Mouse (Mus musculus): ENCODE data around the gene Pou2f2. TPM values are rescaled to one million over a fixed set of nuclear protein-coding genes. Genes with fewer than 3 reads are reported as not detected.

Pou2f2 gene
- polyA plus RNA-seq, 1 experiment from 2014 or later, result 46.7 TPM

- no peaks in the 10 kb centered on the region for H3K9me3 ChIP-seq (ENCODE audit: control insufficient read depth, low read length)
- H3K36me3 ChIP-seq (ENCODE audit: control insufficient read depth, insufficient read depth, low read length), result peaks cover 19% of the 10 kb centered on the region
- H3K27ac ChIP-seq (replicated peaks; ENCODE audit: low read depth, low read length), result peak overlapping the region; percentile 90
- peak overlapping the region; percentile 90 for H3K4me3 ChIP-seq (replicated peaks; ENCODE audit: low read depth, low read length)
- ATAC-seq (ENCODE audit: low FRiP score, low TSS enrichment), result no peak
- peak overlapping the region; percentile 52 for H3K4me2 ChIP-seq (ENCODE audit: low read length)
- H3K9ac ChIP-seq (replicated peaks; ENCODE audit: low read length), result peak overlapping the region; percentile 49
- no peak for DNase-seq
- H3K4me1 ChIP-seq (ENCODE audit: control insufficient read depth, insufficient read depth, low read length), result peaks cover 30% of the 10 kb centered on the region
- 23% methylated on average over 7 of the region's 7 CpGs for WGBS
- no peaks in the 10 kb centered on the region for H3K27me3 ChIP-seq (ENCODE audit: control insufficient read depth, insufficient read depth, low read length)
These were observed 103.2 kb downstream of the Pou2f2 start for GRCm38 (mm10) chr7:25076296-25076662.

GRCm38 (mm10) chr7:25073924-25074323 lies 105.6 kb downstream of the Pou2f2 start:
- H3K4me1 ChIP-seq (ENCODE audit: control insufficient read depth, insufficient read depth, low read length), result peaks cover 51% of the 10 kb centered on the region
- WGBS, result 82% methylated on average over 8 of the region's 8 CpGs
- no peaks in the 10 kb centered on the region for H3K27me3 ChIP-seq (ENCODE audit: control insufficient read depth, insufficient read depth, low read length)
- no peak overlapping the region for H3K4me2 ChIP-seq (ENCODE audit: low read length)
- H3K27ac ChIP-seq (replicated peaks; ENCODE audit: low read depth, low read length), result peak overlapping the region; percentile 96
- no peaks in the 10 kb centered on the region for H3K36me3 ChIP-seq (ENCODE audit: control insufficient read depth, insufficient read depth, low read length)
- no peak for DNase-seq
- ATAC-seq (ENCODE audit: low FRiP score, low TSS enrichment), result no peak
- no peak overlapping the region for H3K4me3 ChIP-seq (replicated peaks; ENCODE audit: low read depth, low read length)
- H3K9ac ChIP-seq (replicated peaks; ENCODE audit: low read length), result no peak overlapping the region
- no peaks in the 10 kb centered on the region for H3K9me3 ChIP-seq (ENCODE audit: control insufficient read depth, low read length)

- Histone ChIP-seq H3K4me2 (ENCODE audit: low read length) (peak overlapping the region; percentile 80), H3K27me3 (ENCODE audit: control insufficient read depth, insufficient read depth, low read length) (no peaks in the 10 kb centered on the region), H3K4me3 (replicated peaks; ENCODE audit: low read depth, low read length) (peak overlapping the region; percentile 55), H3K9ac (replicated peaks; ENCODE audit: low read length) (peak overlapping the region; percentile 98), H3K27ac (replicated peaks; ENCODE audit: low read depth, low read length) (peak overlapping the region; percentile 96), H3K9me3 (ENCODE audit: control insufficient read depth, low read length) (no peaks in the 10 kb centered on the region), H3K4me1 (ENCODE audit: control insufficient read depth, insufficient read depth, low read length) (peaks cover 49% of the 10 kb centered on the region), H3K36me3 (ENCODE audit: control insufficient read depth, insufficient read depth, low read length) (peaks cover 8% of the 10 kb centered on the region)
- peak; percentile 39 for ATAC-seq (ENCODE audit: low FRiP score, low TSS enrichment)
- 0% methylated on average over 30 of the region's 33 CpGs for WGBS
- DNase-seq, result peak; percentile 84
These were observed 106.7 kb downstream of the Pou2f2 start for GRCm38 (mm10) chr7:25072716-25073390.

GRCm38 (mm10) chr7:25071979-25072715 lies 107.4 kb downstream of the Pou2f2 start, which contains the start of the genes Grik5 and Zfp574:
Grik5 (minus strand) TSS chr7:25072346.
Zfp574 (plus strand) TSS chr7:25072567.
- peak within 1 kb of the TSS; percentile 55 for H3K4me3 ChIP-seq (replicated peaks; ENCODE audit: low read depth, low read length)
- ATAC-seq (ENCODE audit: low FRiP score, low TSS enrichment), result 0 out of 2 replicates have a peak, but pooled peaks have one; percentile 5
- H3K4me2 ChIP-seq (ENCODE audit: low read length), result peak within 1 kb of the TSS; percentile 80
- H3K9me3 ChIP-seq (ENCODE audit: control insufficient read depth, low read length), result no peaks in the 10 kb centered on the region
- peaks cover 48% of the 10 kb centered on the region for H3K4me1 ChIP-seq (ENCODE audit: control insufficient read depth, insufficient read depth, low read length)
- peak within 1 kb of the TSS; percentile 96 for H3K27ac ChIP-seq (replicated peaks; ENCODE audit: low read depth, low read length)
- DNase-seq, result peak; percentile 66
- WGBS, result 1% methylated on average over 25 of the region's 28 CpGs
- peaks cover 15% of the 10 kb centered on the region for H3K36me3 ChIP-seq (ENCODE audit: control insufficient read depth, insufficient read depth, low read length)
- peak within 1 kb of the TSS; percentile 98 for H3K9ac ChIP-seq (replicated peaks; ENCODE audit: low read length)
- no peaks in the 10 kb centered on the region for H3K27me3 ChIP-seq (ENCODE audit: control insufficient read depth, insufficient read depth, low read length)

- no peak for ATAC-seq (ENCODE audit: low FRiP score, low TSS enrichment)
- peak overlapping the region; percentile 5; the same call in 1 of the 2 replicates for H3K4me3 ChIP-seq (replicated peaks; ENCODE audit: low read depth, low read length)
- 6% methylated on average over 2 of the region's 2 CpGs for WGBS
- peaks cover 40% of the 10 kb centered on the region for H3K4me1 ChIP-seq (ENCODE audit: control insufficient read depth, insufficient read depth, low read length)
- H3K27ac ChIP-seq (replicated peaks; ENCODE audit: low read depth, low read length), result 0 out of 2 replicates have a peak overlapping the region, but pooled peaks have one; percentile 9
- DNase-seq, result peak; percentile 89
- no peak overlapping the region for H3K9ac ChIP-seq (replicated peaks; ENCODE audit: low read length)
- peak overlapping the region; percentile 80 for H3K4me2 ChIP-seq (ENCODE audit: low read length)
- H3K27me3 ChIP-seq (ENCODE audit: control insufficient read depth, insufficient read depth, low read length), result no peaks in the 10 kb centered on the region
- H3K36me3 ChIP-seq (ENCODE audit: control insufficient read depth, insufficient read depth, low read length), result peaks cover 48% of the 10 kb centered on the region
- H3K9me3 ChIP-seq (ENCODE audit: control insufficient read depth, low read length), result no peaks in the 10 kb centered on the region
These were observed 110.8 kb downstream of the Pou2f2 start for GRCm38 (mm10) chr7:25068724-25069123.

GRCm38 (mm10) chr7:25067909-25068656 lies 111.4 kb downstream of the Pou2f2 start:
- H3K9ac ChIP-seq (replicated peaks; ENCODE audit: low read length), result no peak overlapping the region; the same call in 1 of the 2 replicates
- 0 out of 2 replicates have a peak overlapping the region, but pooled peaks have one; percentile 9 for H3K27ac ChIP-seq (replicated peaks; ENCODE audit: low read depth, low read length)
- WGBS, result 84% methylated on average over 22 of the region's 22 CpGs
- H3K36me3 ChIP-seq (ENCODE audit: control insufficient read depth, insufficient read depth, low read length), result peaks cover 55% of the 10 kb centered on the region
- H3K4me3 ChIP-seq (replicated peaks; ENCODE audit: low read depth, low read length), result peak overlapping the region; percentile 5; the same call in 1 of the 2 replicates
- ATAC-seq (ENCODE audit: low FRiP score, low TSS enrichment), result no peak
- peak overlapping the region; percentile 80 for H3K4me2 ChIP-seq (ENCODE audit: low read length)
- no peaks in the 10 kb centered on the region for H3K9me3 ChIP-seq (ENCODE audit: control insufficient read depth, low read length)
- DNase-seq, result no peak
- no peaks in the 10 kb centered on the region for H3K27me3 ChIP-seq (ENCODE audit: control insufficient read depth, insufficient read depth, low read length)
- H3K4me1 ChIP-seq (ENCODE audit: control insufficient read depth, insufficient read depth, low read length), result peaks cover 34% of the 10 kb centered on the region

GRCm38 (mm10) chr7:25067338-25067737 lies 112.2 kb downstream of the Pou2f2 start:
- DNase-seq, result no peak
- Histone ChIP-seq H3K27me3 (ENCODE audit: control insufficient read depth, insufficient read depth, low read length) (no peaks in the 10 kb centered on the region), H3K9me3 (ENCODE audit: control insufficient read depth, low read length) (no peaks in the 10 kb centered on the region), H3K4me2 (ENCODE audit: low read length) (no peak overlapping the region), H3K4me3 (replicated peaks; ENCODE audit: low read depth, low read length) (no peak overlapping the region), H3K27ac (replicated peaks; ENCODE audit: low read depth, low read length) (no peak overlapping the region), H3K4me1 (ENCODE audit: control insufficient read depth, insufficient read depth, low read length) (peaks cover 34% of the 10 kb centered on the region), H3K36me3 (ENCODE audit: control insufficient read depth, insufficient read depth, low read length) (peaks cover 62% of the 10 kb centered on the region), H3K9ac (replicated peaks; ENCODE audit: low read length) (no peak overlapping the region)
- WGBS, result 94% methylated on average over 7 of the region's 7 CpGs
- ATAC-seq (ENCODE audit: low FRiP score, low TSS enrichment), result no peak

GRCm38 (mm10) chr7:25063900-25064299 lies 115.6 kb downstream of the Pou2f2 start:
- H3K27ac ChIP-seq (replicated peaks; ENCODE audit: low read depth, low read length), result no peak overlapping the region
- no peaks in the 10 kb centered on the region for H3K27me3 ChIP-seq (ENCODE audit: control insufficient read depth, insufficient read depth, low read length)
- ATAC-seq (ENCODE audit: low FRiP score, low TSS enrichment) (no peak), DNase-seq (no peak)
- H3K9me3 ChIP-seq (ENCODE audit: control insufficient read depth, low read length), result no peaks in the 10 kb centered on the region
- H3K4me2 ChIP-seq (ENCODE audit: low read length), result no peak overlapping the region
- H3K9ac ChIP-seq (replicated peaks; ENCODE audit: low read length), result no peak overlapping the region
- H3K36me3 ChIP-seq (ENCODE audit: control insufficient read depth, insufficient read depth, low read length), result peaks cover 94% of the 10 kb centered on the region
- peaks cover 9% of the 10 kb centered on the region for H3K4me1 ChIP-seq (ENCODE audit: control insufficient read depth, insufficient read depth, low read length)
- no peak overlapping the region for H3K4me3 ChIP-seq (replicated peaks; ENCODE audit: low read depth, low read length)
- WGBS, result 92% methylated on average over 8 of the region's 8 CpGs
